Mouse (Mus musculus): Measurements from ENCODE around the gene Cnih2.

Cnih2 gene

GRCm38 (mm10) chr19:5068570-5069234, 29.6 kb downstream of the Cnih2 start:
- in situ Hi-C loops (cut with MboI) = no loop called here

GRCm38 (mm10) chr19:5067867-5068569, 30.3 kb downstream of the Cnih2 start, which contains the start of gene Cd248:
Gene Cd248 (plus strand): TSS chr19:5068078.
- in situ Hi-C loops (cut with MboI) = no loop called here

DNA sequence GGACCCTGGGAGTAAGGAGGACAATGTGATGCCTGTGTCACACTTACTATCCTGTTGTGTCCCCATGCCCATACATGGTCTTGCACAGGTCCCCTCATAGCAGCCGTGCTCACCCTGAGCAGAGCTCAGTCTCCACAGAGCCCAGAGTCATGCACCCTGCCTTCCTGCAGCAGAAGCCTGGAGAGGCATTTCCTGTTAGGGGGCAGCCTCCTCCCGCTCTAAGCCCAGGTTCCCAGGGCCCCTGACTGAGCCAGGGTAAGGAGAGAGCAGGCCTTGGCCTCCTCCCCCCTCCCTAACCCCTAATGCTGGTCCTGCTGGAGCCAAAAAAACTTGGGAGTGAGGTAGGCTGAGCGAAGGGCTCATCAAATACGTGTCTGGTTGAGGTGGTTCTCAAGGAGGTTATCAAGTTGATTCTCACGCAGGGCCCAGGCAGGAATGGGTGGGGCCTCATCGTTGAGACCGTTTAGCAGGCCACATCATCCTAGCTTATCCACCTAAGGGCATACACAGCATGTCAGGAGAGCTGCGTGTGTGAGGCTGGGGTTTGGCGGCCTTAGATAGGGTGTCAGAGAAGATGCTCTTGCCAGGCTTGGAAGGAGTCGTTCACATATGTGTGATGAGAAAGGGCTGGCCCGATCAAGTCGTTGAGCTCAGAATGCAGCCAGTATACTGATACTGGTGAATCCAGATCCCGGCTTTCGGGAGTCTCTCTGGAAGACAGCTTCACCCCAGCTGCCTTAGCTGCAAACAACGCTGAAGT, 31.1 kb downstream of the Cnih2 start:
- in situ Hi-C loops (cut with MboI) = no loop called here

GRCm38 (mm10) chr19:5065104-5065503, 33.2 kb downstream of the Cnih2 start:
- in situ Hi-C loops (cut with MboI) = no loop called here

- in situ Hi-C loops (cut with MboI) = no loop called here
These were observed 35.9 kb downstream of the Cnih2 start for GRCm38 (mm10) chr19:5062446-5062845.

GRCm38 (mm10) chr19:5062041-5062440, 36.3 kb downstream of the Cnih2 start:
- in situ Hi-C loops (cut with MboI) = no loop called here

- in situ Hi-C loops (cut with MboI) = no loop called here
These were observed 37.7 kb downstream of the Cnih2 start for GRCm38 (mm10) chr19:5060365-5061330.

DNA sequence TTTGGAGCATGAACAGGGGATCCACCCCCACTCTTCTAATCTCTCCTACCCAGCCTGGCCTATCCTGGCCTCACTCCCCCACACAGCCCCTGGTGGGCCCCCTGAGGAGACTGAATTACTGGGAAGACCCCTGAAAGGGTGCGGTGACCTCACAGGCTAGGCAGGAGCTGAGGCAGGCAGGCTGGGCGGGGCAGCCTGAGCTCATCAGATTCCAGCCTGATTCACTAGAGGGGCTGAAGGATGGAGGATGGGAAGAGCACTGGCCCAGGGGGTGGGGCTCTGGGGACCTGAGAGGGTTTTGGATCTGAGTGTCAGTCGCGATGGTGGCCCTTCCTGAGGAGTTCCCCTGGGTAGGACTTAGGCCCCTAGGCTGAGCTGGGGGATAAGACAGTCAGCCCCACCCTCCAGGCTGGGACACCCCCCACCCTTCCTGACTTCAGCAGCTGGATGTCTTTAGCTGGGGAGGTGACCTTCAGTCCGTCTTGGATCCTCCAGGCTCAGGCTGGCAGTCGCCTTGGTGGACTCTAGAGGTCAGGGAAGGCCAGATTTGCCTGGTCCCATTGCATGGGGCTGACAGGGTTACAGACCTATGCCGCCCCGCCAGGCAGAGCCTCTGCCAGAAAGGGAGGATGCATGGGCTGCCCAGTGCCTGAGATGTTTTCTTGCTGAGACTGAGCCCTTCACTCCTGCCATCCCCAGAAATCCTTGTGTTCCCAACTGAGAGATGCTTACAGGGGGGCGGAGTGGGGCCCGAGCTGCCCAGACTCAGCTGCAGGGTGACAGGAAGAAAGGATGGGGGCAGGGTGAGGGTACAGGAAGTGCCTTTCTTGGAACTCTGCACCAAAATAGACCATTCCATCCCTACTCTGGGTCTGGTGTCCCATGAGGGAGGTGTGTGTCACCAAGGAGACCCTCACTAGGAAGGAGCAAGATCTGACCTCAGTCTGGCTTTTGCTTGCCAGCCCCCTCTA, 39.2 kb downstream of the Cnih2 start:
- in situ Hi-C loops (cut with MboI) = no loop called here

- in situ Hi-C loops (cut with MboI) = no loop called here
These were observed 40.2 kb downstream of the Cnih2 start for GRCm38 (mm10) chr19:5057876-5058775.

DNA sequence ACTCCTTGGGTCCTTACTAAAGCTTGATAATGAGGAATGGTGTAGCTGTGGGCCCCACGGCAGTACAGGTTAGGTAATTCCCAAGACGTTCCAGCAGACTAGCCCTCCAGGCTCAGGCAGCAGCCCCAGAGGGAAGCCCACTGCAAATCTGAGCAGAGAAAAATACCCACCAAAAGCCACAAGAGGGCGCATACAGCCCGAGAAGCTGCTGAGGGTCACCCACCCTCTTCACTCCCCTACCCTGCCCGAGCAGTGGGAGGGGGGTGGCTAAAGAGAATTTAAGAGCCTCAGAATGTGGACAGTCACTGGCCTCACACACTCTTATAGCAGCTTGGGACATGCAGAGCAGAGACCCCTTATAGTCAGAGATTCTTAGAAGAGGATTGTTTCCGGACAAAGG, 42.1 kb downstream of the Cnih2 start:
- in situ Hi-C loops (cut with MboI) = no loop called here

DNA sequence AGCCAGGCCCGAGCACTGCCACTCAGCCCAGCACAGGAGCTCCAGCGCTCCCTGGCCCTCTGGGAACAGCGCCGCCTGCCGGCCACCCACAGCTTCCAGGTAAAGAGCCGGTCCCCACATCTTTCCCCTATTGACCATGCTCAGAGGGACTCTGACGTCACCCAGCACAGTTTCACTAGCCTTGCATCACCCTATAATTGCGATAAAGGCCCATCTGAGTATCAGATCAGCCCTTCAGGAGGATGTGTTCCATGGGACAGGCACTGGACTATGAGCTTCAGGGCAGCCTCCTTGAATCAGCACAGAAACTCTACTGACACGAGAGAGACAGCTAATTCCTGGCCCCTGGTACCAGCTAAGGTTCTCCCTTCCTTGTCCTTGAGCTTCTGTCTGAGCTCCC, 44.4 kb downstream of the Cnih2 start:
- in situ Hi-C loops (cut with MboI) = no loop called here

DNA sequence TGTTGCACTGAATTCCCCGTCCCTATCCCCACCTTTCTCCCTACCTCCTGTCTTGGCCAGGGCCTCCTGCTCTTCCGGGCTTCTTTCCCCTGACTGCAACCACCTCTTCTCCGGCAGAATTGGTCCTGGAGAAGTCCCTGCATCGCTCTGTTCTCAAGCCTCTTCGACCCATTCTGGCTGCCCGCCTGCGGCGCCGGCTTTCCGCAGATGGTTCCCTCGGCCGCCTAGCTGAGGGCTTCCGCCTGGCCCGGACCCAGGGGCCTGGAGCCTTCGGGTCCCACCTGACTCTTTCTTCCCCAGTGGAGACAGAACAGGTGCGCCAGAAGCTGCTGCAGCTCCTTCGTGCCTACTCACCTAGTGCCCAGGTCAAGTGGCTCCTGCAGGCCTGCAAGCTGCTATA, 45.5 kb downstream of the Cnih2 start:
- in situ Hi-C loops (cut with MboI) = no loop called here

DNA sequence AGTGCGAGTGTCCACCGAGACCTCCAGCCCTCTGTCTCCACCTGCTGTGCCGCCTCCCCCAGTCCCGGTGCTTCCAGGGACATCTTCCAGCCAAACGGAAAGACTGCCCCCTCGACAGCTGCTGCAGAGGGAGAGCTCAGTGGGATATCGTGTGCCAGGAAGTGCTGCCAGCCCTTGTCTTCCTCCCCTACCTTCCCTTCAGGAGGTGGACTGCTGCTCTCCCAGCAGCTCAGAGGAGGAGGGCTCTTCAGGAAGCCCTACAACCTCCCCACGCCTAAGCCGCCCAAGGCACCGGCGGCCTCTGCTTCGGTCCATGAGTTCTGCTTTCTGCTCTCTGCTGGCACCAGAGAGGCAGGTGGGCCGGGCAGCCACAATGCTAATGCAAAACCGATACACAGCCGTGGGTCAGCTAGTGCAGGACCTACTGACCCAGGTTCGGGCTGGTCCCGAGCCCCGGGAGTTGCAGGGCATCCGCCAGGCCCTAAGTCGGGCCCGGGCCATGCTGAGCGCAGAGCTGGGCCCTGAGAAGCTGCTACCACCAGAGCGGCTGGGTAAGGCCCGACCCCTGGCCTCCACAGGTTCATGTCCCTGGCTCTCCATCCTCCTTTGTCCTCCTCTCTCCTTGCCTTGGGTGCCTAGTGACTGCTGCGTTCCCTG, 46.0 kb downstream of the Cnih2 start:
- in situ Hi-C loops (cut with MboI) = no loop called here

GRCm38 (mm10) chr19:5051515-5051914, 46.8 kb downstream of the Cnih2 start:
- in situ Hi-C loops (cut with MboI) = no loop called here

DNA sequence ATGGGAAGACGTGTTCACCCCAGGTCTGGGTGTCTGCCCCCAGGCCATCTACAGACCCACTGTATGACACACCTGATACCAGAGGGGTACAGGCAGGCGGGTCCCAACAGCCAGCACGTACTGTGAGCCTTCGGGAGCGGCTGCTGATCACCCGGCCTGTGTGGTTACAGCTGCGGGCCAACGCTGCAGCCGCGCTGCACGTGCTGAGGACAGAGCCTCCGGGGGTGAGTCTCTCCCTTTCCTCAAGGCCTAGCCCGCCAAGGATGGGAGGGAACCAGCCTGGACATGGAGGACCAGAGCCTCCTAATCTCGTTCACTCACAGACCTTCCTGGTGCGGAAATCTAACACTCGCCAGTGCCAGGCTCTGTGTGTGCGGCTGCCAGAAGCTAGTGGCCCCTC, 47.3 kb downstream of the Cnih2 start:
- in situ Hi-C loops (cut with MboI) = no loop called here

GRCm38 (mm10) chr19:5050047-5050905, 48.0 kb downstream of the Cnih2 start, which contains the start of gene Rin1:
Gene Rin1 (plus strand): TSS chr19:5050481.
- in situ Hi-C loops (cut with MboI) = no loop called here

DNA sequence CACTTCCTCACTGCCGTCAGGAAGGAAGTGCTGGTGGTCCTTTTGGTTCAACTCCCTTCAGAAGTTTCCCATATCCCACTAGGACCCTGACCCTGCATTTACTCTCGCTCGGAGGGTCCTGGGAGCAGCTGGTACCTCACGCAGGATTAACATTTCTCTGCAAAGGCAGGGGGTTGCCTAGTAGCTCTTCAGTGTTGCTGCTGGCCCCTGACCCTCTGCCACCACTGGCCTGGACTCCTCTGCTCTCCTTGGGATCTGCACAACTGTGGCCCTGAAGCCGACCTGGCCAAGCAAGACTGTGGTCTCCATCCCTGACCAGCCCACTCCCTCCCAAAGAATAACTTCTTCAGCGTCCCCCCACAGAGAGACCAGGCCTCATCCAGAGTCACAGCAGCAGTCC, 49.0 kb downstream of the Cnih2 start:
- in situ Hi-C loops (cut with MboI) = no loop called here

Measured in mature B cell (primary cell).